Mouse (Mus musculus): Measurements from ENCODE around the gene Eif5b. TPM values are rescaled to one million over a fixed set of nuclear protein-coding genes. Genes with fewer than 3 reads are reported as not detected.
"Not testable (repeated sequence)": the region's sequence is repeated elsewhere in the genome, so short reads cannot be mapped to it uniquely, and the experiment has no call there.

Eif5b gene
- total RNA-seq, 2 experiments from 2014 or later, result 34.8 to 44.9 TPM

DNA sequence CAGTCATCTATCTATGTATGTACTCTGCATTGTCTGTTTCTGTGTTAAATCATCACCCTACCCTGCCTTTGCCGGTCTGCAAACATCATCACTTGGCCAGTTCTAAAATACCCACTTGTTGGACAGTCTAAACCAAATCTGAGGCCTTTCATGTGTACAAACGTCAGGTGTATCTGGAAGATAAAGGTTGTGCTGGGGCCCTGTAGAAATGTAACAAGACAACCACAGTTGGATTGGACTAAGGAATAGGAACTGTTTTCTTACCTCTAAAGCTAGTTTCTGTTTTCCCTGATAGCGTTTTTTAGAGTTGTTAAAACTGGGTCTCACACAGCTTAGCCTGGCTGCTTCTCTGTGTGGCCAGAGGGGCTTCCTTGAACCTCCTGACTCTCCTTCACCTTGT is 1.7 kb downstream of the Eif5b start:
- intact Hi-C loops (cut with DNase I), result no loop called here
- DNase-seq (ENCODE audit: extremely low spot score in 1 of 2, low spot score in 2 of 2), result no peak

DNA sequence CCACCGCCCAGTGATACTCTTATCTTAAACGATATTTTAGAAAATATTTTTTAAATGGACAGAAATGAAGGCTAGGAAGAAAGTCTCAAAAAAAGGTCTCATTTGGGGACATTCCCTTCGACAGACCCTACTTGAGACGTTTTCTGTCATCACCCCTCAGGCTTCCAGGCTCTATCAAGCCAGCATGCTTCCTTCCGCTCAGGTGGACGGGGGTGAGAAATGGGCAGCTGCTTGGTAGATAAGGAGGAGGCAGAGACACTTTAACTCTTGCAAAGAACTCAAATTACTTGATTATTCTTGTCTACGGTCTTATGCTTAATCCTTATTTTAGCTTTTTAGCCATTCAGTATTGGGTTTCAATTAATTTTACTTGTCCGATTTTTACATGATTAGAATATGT is 3.0 kb downstream of the Eif5b start:
- DNase-seq (ENCODE audit: extremely low spot score in 1 of 2, low spot score in 2 of 2), result no peak
- intact Hi-C loops (cut with DNase I), result no loop called here

DNA sequence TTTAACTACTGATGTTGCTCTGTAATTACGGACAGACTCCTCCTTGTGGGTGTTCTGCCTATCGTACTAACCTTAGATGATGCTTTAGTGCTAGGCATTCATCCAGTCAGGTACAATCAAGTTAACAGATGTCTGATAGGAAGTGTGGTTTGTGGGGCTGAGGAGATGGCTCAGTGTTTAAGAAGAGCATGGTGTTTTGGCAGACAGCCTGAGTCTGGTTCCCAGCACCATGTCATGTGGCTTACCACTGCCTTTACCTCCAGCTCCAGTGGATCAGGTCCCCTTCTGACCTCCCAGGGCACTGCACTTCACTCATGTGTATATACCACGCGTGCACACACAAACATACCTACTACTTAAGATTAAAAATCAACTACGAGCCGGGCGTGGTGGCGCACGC is 4.1 kb downstream of the Eif5b start:
- intact Hi-C loops (cut with DNase I), result no loop called here
- DNase-seq (ENCODE audit: extremely low spot score in 1 of 2, low spot score in 2 of 2), result no peak

DNA sequence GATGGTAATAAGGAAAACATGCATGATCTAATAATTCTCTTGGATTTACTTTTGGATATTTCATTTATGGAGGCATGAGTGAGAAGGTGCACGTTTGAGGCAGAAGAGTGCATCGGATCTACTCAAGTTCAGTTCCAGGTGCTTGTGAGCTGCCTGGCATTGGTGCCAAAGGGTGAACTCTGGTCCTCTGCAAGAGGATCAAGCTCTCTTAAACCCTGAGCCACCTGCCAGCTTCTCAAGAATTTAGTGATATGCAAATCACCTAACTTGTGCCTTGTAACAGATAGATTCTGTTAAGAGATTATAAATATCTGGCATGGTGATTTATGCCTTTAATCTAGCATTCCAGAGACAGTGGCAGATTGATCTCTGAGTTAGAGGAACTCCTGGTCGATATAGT is 5.2 kb downstream of the Eif5b start:
- intact Hi-C loops (cut with DNase I), result no loop called here
- DNase-seq (ENCODE audit: extremely low spot score in 1 of 2, low spot score in 2 of 2), result no peak

DNA sequence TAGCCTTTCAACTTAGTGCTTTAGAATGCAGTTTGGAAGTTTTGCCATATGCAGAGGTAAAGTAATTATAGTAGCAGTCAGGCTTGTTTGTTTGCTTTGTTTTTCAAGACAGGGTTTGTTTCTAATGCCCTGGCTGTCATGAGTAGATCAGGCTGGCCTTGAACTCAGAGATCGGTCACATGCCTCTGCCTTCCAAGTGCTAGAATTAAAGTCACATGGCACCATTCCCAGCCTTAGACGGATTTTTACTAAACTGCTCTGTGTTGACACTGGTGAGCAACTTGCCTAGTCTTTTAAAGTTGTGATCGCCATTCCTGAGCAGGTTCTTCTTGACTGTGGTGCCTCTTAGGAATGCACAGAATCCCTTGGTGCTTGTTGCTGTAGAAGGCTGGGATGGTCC is 8.9 kb downstream of the Eif5b start:
- intact Hi-C loops (cut with DNase I), result no loop called here
- no peak for DNase-seq (ENCODE audit: extremely low spot score in 1 of 2, low spot score in 2 of 2)

DNA sequence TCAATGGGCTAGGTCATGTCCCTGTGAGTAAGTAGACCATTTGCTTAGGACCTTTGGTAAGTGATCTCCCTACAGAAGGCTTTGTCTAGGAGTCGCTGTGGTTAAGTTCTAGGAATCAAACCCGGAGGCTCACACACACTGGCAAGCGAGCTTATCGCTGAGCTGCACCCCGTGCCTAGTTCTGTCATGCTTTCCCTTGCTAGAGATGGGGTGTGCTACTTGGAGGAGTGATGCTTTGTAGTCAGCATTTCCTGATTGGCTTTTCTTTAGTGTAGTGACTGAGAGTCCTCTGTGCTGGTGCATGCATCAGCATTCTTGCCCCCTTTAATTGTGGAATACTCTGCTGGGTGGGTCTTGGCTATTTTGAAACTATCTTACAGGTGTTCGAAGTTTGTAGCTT is 13.8 kb downstream of the Eif5b start:
- no peak for DNase-seq (ENCODE audit: extremely low spot score in 1 of 2, low spot score in 2 of 2)
- intact Hi-C loops (cut with DNase I), result no loop called here

DNA sequence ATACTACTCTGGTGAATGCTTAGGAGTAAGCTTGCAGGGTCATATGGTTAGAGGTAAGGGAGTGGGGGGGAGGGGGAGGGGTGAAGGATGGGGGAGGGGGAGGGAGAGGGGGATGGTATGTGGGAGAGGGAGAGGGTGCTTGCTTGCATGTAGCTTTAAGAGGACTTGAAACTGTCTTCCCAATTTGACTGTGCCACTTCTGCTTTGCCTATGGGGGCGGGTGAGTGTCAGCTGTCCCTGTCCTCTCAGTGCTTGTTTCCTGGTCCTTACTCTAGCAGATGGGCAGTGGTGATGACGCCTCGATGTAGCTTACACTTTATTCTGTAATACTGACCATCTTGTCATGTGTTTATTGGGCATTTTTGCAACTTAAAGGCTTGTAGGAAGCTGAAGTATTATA is 14.3 kb downstream of the Eif5b start:
- no peak for DNase-seq (ENCODE audit: extremely low spot score in 1 of 2, low spot score in 2 of 2)

DNA sequence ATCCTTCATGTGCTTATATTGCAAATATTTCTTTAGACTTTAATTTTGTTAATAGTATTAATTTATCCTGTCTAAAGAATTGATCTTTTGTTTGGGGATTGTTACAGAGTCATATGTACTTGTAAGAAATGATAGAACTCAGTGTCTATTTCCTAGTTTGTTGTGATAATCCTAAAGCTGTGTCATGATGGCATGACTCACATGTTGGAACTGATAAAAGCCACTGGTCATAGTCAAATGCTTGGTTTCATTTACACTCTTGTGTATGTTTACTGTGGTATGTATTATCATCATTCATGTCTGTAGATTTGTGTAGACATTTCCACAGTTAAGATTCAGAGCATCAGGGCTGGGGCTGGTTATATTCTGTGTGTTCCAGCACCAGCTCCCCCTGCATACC is 14.7 kb downstream of the Eif5b start:
- intact Hi-C loops (cut with DNase I), result no loop called here
- DNase-seq (ENCODE audit: extremely low spot score in 1 of 2, low spot score in 2 of 2), result no peak

More for the DNA sequence above, 14.3 kb downstream of the Eif5b start:
- intact Hi-C loops (cut with DNase I), result no loop called here

DNA sequence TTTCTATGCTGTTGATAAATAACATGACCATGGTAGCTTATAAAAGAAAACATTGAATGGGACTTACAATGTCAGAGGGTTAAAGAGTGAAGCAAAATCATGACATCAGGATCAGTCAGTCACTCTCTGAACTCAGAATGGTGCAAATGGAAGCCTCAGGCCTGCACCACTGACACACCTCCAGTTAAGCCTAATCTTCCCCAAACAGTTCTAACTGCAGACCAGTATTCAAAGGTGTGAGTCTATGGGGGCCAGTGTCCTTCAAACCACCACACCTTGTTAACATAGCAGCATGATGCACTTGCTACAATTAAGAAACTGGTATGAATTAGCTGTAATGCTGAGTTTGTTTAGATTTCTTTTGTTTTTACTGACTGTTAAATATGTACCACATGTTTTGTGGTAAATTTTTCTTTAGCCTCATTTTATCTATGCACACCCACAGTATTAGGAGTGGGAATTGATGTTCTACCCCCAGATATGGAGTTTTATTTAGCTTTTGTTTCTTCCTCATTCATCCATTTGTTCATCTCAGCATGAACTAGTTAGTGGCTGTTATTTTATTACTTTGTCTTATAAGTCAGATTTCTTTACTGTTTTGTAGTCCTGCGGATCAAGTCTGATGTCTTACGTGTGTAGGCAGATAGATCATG is 16.9 kb downstream of the Eif5b start:
- DNase-seq (ENCODE audit: extremely low spot score in 1 of 2, low spot score in 2 of 2), result no peak
- intact Hi-C loops (cut with DNase I), result no loop called here

DNA sequence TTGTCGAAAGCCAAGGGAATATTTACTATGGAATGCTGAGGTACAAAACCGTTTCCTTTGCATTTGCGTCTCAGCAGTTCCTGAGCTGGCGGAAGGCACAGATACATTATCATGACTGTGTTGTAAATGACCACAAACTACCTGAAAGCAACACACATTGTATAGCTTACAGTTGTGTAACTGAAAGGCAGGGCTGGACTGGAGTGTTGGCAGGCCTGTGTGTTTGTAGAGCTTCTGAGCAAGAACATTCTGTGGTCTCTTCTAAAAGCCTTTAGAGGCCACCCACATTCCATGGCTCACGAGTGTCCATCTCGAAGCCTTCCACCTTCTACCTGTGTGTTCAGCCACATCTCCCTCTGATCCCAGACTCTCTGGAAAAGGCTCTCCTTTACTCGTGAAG is 29.5 kb downstream of the Eif5b start:
- no peak for DNase-seq (ENCODE audit: extremely low spot score in 1 of 2, low spot score in 2 of 2)
- intact Hi-C loops (cut with DNase I), result no loop called here

DNA sequence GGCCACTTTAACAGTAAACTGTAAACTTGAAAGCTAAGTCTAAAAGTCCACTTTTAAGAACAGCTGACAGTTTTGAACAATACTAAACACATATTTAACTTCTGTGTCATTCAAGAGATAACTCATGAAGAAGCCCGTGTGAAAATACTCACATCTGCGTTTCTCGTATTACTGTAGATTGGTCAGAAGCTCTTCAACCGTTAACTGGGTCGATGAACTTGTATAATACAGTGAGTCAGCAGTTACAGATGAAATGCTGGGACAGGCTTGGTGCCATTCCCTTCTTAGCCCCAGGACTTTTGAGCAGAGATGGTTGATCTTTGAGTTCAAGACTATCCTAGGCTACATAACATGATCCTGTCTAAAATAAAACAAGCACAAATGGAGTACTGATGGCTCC is 33.6 kb downstream of the Eif5b start:
- DNase-seq (ENCODE audit: extremely low spot score in 1 of 2, low spot score in 2 of 2), result no peak
- intact Hi-C loops (cut with DNase I), result no loop called here

DNA sequence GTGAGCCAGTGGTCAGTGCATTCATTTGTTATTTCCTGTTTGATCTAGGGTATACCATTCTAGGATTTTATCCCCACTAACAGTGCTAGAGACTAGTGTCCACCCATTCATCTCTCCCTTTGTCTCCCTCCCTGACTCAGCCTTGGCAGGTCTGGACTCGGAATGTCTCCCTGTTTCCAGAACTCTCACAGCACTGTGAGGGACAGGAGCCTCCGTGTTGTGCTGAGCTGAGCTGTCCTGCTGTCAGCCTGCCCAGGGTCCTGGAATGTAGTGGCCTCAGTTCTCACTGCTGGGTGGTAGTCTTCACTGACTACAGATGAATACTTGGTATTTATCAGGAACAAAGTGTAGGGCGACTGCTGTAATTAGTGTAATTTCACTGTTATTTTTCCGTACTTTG is 37.7 kb downstream of the Eif5b start:
- intact Hi-C loops (cut with DNase I), result loop anchor here (5.0 kb wide), 1 partner anchor 47 kb away; no protein-coding TSS in a partner anchor
- no peak for DNase-seq (ENCODE audit: extremely low spot score in 1 of 2, low spot score in 2 of 2)

DNA sequence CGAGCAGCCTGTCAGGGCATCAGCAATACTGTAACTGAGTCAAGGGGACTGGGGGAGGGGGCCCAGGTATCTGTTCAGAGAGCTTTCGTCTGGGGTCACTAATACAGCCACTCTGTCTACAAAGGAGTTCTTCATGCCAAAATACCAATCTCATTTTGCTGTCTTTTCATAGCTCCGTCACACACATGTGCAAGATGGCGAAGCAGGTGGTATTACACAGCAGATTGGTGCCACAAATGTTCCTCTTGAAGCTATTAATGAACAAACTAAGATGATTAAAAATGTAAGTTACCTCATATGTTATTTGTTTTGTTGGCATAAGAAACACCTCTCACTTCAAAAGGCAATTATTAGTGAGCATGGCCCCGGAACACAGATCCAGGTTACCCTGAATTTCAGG is 39.6 kb downstream of the Eif5b start:
- intact Hi-C loops (cut with DNase I), result loop anchor here (5.0 kb wide), 1 partner anchor 45 kb away; no protein-coding TSS in a partner anchor
- DNase-seq (ENCODE audit: extremely low spot score in 1 of 2, low spot score in 2 of 2), result no peak

DNA sequence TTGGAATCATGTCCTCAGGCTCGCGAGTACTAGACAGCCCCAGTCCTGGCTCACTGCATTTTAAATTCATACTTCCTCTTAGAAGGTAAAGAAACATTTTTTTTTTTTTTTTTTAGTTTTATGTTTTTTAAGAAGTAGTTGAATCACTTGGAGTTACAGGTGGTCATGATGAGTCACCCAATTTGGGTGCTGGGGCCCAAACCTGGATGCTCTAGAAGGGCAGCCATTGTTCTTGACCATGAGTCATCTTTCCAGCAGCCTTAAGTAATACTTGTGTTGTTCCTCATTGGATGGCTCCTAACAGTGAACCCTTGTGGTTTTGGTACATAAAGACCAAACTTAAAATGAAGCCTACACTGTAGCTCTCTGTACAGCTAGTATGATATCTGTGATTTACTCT is 41.1 kb downstream of the Eif5b start:
- intact Hi-C loops (cut with DNase I), result loop anchor here (5.0 kb wide), 1 partner anchor 43 kb away; no protein-coding TSS in a partner anchor
- DNase-seq (ENCODE audit: extremely low spot score in 1 of 2, low spot score in 2 of 2), result no peak

DNA sequence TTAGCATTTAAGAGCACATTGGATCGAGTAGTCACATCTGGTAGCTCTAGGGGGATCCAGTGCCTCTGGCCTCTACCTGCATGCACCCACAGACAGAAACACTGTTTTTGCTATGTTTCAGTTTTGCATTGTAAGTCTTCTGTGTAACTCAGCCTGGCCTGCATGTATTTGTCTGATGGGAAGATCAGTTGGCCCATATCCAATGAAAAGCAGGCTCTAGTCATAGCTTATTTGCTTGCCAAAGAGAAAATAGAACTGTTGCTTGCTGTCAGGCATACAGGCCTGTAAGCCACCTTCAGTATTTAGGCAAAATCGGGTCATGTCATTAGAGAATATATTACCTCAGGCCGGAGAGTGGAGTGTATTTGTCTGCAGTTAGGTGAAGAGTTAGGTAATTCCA is 50.3 kb downstream of the Eif5b start:
- DNase-seq (ENCODE audit: extremely low spot score in 1 of 2, low spot score in 2 of 2), result no peak
- intact Hi-C loops (cut with DNase I), result no loop called here

DNA sequence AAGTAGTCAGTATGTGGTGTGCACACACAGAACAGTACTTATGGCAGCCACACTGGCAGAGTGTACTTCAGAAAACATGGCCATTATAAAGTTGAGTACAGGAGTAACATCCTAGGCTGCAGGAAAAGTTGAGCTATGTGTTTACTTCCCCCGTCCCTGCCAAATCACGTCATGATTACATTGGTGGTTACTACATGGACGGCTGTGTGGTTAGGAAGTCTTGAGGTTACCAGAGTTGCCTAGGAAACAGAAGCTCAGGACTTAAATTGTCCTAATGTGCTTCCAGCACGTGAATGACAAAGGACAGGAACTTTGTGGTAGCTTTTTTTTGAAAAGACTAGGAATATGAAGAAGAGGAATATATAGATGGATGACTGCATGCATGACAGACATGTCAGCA is 51.8 kb downstream of the Eif5b start:
- DNase-seq (ENCODE audit: extremely low spot score in 1 of 2, low spot score in 2 of 2), result no peak
- intact Hi-C loops (cut with DNase I), result no loop called here

DNA sequence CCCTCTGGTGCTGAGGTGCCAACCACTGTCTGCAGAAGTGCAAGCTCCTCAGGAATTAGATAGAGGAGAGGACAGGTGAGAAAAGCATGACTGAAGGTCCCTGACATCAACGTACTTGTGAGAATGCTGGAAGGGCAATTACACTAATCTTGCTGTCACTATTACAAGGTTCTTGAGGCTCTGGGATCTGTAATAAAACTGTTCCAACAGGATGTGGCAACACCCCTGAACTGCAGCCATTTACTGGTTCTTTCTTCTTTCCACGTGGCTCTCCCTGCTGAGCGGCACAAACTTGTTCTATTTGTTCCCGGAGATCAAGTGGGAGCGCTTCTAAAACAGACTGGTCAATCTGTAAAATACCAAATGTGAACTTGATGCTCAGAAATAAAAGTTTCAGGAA is 57.4 kb downstream of the Eif5b start:
- intact Hi-C loops (cut with DNase I), result no loop called here
- DNase-seq (ENCODE audit: extremely low spot score in 1 of 2, low spot score in 2 of 2), result no peak

DNA sequence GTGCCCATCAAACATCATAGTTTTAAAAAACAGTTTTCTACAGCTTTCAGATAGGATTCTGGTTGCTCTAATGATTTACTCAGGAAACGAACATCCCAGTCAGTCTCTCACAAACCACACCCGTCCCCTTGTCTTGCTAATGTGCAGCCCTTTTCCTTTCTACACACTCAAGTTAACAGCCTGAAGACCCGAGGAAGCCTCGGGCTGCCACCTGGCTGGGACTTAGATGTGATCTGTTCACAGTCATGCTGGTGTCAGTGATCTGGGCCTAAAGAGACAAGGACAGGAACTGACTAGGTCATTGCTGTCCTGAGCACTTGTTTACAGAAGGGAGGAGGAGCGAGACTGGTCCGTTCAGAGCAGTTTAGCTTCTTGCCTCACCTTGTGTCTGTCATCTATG is 60.6 kb downstream of the Eif5b start:
- intact Hi-C loops (cut with DNase I), result no loop called here
- DNase-seq (ENCODE audit: extremely low spot score in 1 of 2, low spot score in 2 of 2), result no peak

DNA sequence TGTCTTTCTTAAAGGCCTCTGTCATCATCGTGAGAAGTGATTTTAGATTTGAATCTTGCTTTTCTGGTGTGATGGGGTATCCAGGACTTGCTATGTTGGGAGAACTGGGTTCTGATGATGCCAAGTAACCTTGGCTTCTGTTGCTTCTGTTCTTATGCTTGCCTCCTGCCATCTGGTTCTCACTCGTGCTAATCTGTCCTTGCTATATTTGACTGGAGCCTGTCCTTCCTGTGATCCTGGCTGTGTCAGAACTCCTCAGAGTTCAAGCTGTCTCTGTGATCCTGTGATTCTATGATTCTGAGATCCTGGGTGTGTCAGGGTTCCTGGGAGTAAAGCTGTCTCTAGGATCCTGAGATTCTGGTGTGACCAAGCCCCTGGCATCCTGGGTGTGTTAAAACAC is 64.3 kb downstream of the Eif5b start:
- intact Hi-C loops (cut with DNase I); DNase-seq (ENCODE audit: extremely low spot score in 1 of 2, low spot score in 2 of 2): not testable (repeated sequence)

DNA sequence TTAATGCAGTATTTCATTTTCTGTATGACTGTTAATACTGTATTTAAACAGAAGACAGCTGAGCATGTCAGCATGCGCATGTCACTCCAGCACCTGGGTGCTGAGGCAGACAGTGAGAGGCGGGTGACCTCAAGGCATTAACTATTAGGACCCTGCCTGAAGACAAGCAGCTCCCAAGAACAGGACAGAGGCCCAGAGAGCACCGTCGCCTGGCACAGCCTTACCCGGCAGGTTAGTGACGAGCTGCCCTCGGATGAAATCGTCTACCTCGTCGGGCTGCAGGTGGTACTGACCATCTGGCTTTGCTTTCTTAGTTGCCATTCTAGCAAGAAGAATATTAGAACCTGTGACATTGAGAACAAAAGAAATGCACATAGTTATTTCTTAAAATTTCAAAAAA is 69.5 kb downstream of the Eif5b start:
- intact Hi-C loops (cut with DNase I), result no loop called here
- DNase-seq (ENCODE audit: extremely low spot score in 1 of 2, low spot score in 2 of 2), result no peak

DNA sequence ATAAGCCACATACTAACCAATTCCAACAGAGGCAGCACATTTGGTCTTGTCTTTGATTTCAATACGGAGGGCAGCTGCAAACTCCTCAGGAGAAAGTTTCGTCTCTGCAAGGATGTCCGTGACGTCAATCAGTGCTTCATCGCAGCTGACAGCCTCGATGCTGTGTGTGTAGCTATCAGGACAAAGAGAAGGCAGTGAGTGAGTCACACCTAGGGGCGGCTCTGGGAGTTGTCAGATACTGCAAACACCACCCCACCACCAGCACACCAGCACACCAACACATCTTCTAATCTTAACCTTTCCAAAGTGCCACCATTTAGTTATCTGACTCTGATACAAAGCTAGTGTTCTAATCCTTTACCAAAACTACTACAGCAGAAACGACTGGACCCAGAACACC is 73.5 kb downstream of the Eif5b start:
- no peak for DNase-seq (ENCODE audit: extremely low spot score in 1 of 2, low spot score in 2 of 2)
- intact Hi-C loops (cut with DNase I), result no loop called here
